Mouse (Mus musculus): ENCODE measurements around the gene Extl1. TPM values are rescaled to one million over a fixed set of nuclear protein-coding genes. Genes with fewer than 3 reads are reported as not detected.

The Extl1 gene
- polyA plus RNA-seq, 1 experiment, result 22.4 TPM

GRCm38 (mm10) chr4:134348545-134348944 is 35.1 kb downstream of the Extl1 start:
- Histone ChIP-seq H3ac (ENCODE audit: control insufficient read depth, insufficient read length) (no peak overlapping the region), H3K4me2 (ENCODE audit: low read depth) (no peak overlapping the region), H3K27me3 (ENCODE audit: control insufficient read depth, insufficient read depth, insufficient read length) (peaks cover 22% of the 10 kb centered on the region), H3K36me3 (ENCODE audit: control insufficient read depth, insufficient read depth) (no peaks in the 10 kb centered on the region), H3K4me3 (no peak overlapping the region), H3K79me2 (ENCODE audit: control insufficient read depth, insufficient read depth) (no peaks in the 10 kb centered on the region)
- TF ChIP-seq E2F4 (IDR thresholded peaks at IDR 0.05; ENCODE audit: insufficient read depth) (no peak), SRF (IDR thresholded peaks at IDR 0.05; ENCODE audit: control insufficient read depth, insufficient read length, low read depth) (no peak), MYOD1 (IDR thresholded peaks at IDR 0.05; ENCODE audit: control insufficient read depth in 1 of 3, insufficient read length in 2 of 3, low read depth in 2 of 3) (no peak), MAX (IDR thresholded peaks at IDR 0.05; ENCODE audit: low read depth) (no peak), TCF12 (IDR thresholded peaks at IDR 0.05; ENCODE audit: insufficient read depth, poor library complexity, severe bottlenecking) (no peak), MYOG (IDR thresholded peaks at IDR 0.05; ENCODE audit: control insufficient read depth in 1 of 3, insufficient read depth in 1 of 3, insufficient read length in 2 of 3, low read depth in 2 of 3) (no peak), REST (IDR thresholded peaks at IDR 0.05; ENCODE audit: insufficient read depth, insufficient read length) (no peak), CEBPB (IDR thresholded peaks at IDR 0.05; ENCODE audit: insufficient read depth, poor library complexity, severe bottlenecking) (no peak), USF1 (IDR thresholded peaks at IDR 0.05; ENCODE audit: low read depth) (no peak), TCF3 (IDR thresholded peaks at IDR 0.05; ENCODE audit: insufficient read length, low read depth) (no peak), POLR2AphosphoS2 (IDR thresholded peaks at IDR 0.05; ENCODE audit: insufficient read length, low read depth) (no peak), POLR2A (IDR thresholded peaks at IDR 0.05; ENCODE audit: insufficient read length, low read depth) (no peak)

- peaks cover 27% of the 10 kb centered on the region for H3K27me3 ChIP-seq (ENCODE audit: control insufficient read depth, insufficient read depth, insufficient read length)
- H3K4me2 ChIP-seq (ENCODE audit: low read depth), result no peak overlapping the region
- no peak for TF ChIP-seq TCF12 (IDR thresholded peaks at IDR 0.05; ENCODE audit: insufficient read depth, poor library complexity, severe bottlenecking)
- no peak for TF ChIP-seq POLR2AphosphoS2 (IDR thresholded peaks at IDR 0.05; ENCODE audit: insufficient read length, low read depth)
- no peak for TF ChIP-seq TCF3 (IDR thresholded peaks at IDR 0.05; ENCODE audit: insufficient read length, low read depth)
- no peak for TF ChIP-seq MYOG (IDR thresholded peaks at IDR 0.05; ENCODE audit: control insufficient read depth in 1 of 3, insufficient read depth in 1 of 3, insufficient read length in 2 of 3, low read depth in 2 of 3)
- H3K36me3 ChIP-seq (ENCODE audit: control insufficient read depth, insufficient read depth), result no peaks in the 10 kb centered on the region
- no peak overlapping the region for H3ac ChIP-seq (ENCODE audit: control insufficient read depth, insufficient read length)
- no peaks in the 10 kb centered on the region for H3K79me2 ChIP-seq (ENCODE audit: control insufficient read depth, insufficient read depth)
- no peak overlapping the region for H3K4me3 ChIP-seq
These were observed 35.6 kb downstream of the Extl1 start for GRCm38 (mm10) chr4:134348078-134348477.

- Histone ChIP-seq H3K27me3 (ENCODE audit: control insufficient read depth, insufficient read depth, insufficient read length) (peaks cover 42% of the 10 kb centered on the region), H3K4me3 (no peak overlapping the region), H3K4me2 (ENCODE audit: low read depth) (no peak overlapping the region), H3K36me3 (ENCODE audit: control insufficient read depth, insufficient read depth) (no peaks in the 10 kb centered on the region), H3ac (ENCODE audit: control insufficient read depth, insufficient read length) (no peak overlapping the region), H3K79me2 (ENCODE audit: control insufficient read depth, insufficient read depth) (no peaks in the 10 kb centered on the region)
- no peak for TF ChIP-seq SRF (IDR thresholded peaks at IDR 0.05; ENCODE audit: control insufficient read depth, insufficient read length, low read depth)
- TF ChIP-seq POLR2AphosphoS2 (IDR thresholded peaks at IDR 0.05; ENCODE audit: insufficient read length, low read depth), result no peak
- TF ChIP-seq POLR2A (IDR thresholded peaks at IDR 0.05; ENCODE audit: insufficient read length, low read depth), result no peak
- no peak for TF ChIP-seq MYOG (IDR thresholded peaks at IDR 0.05; ENCODE audit: control insufficient read depth in 1 of 3, insufficient read depth in 1 of 3, insufficient read length in 2 of 3, low read depth in 2 of 3)
- TF ChIP-seq CEBPB (IDR thresholded peaks at IDR 0.05; ENCODE audit: insufficient read depth, poor library complexity, severe bottlenecking), result no peak
- TF ChIP-seq TCF3 (IDR thresholded peaks at IDR 0.05; ENCODE audit: insufficient read length, low read depth), result no peak
- TF ChIP-seq USF1 (IDR thresholded peaks at IDR 0.05; ENCODE audit: low read depth), result no peak
- no peak for TF ChIP-seq TCF12 (IDR thresholded peaks at IDR 0.05; ENCODE audit: insufficient read depth, poor library complexity, severe bottlenecking)
- TF ChIP-seq E2F4 (IDR thresholded peaks at IDR 0.05; ENCODE audit: insufficient read depth), result no peak
- no peak for TF ChIP-seq REST (IDR thresholded peaks at IDR 0.05; ENCODE audit: insufficient read depth, insufficient read length)
- no peak for TF ChIP-seq MYOD1 (IDR thresholded peaks at IDR 0.05; ENCODE audit: control insufficient read depth in 1 of 3, insufficient read length in 2 of 3, low read depth in 2 of 3)
- TF ChIP-seq MAX (IDR thresholded peaks at IDR 0.05; ENCODE audit: low read depth), result no peak
These were observed 37.8 kb downstream of the Extl1 start for GRCm38 (mm10) chr4:134345802-134346201.

- no peak overlapping the region for H3ac ChIP-seq (ENCODE audit: control insufficient read depth, insufficient read length)
- peaks cover 42% of the 10 kb centered on the region for H3K27me3 ChIP-seq (ENCODE audit: control insufficient read depth, insufficient read depth, insufficient read length)
- no peak overlapping the region for H3K4me2 ChIP-seq (ENCODE audit: low read depth)
- H3K4me3 ChIP-seq, result no peak overlapping the region
- H3K79me2 ChIP-seq (ENCODE audit: control insufficient read depth, insufficient read depth), result no peaks in the 10 kb centered on the region
- TF ChIP-seq TCF12 (IDR thresholded peaks at IDR 0.05; ENCODE audit: insufficient read depth, poor library complexity, severe bottlenecking) (no peak), MYOG (IDR thresholded peaks at IDR 0.05; ENCODE audit: control insufficient read depth in 1 of 3, insufficient read depth in 1 of 3, insufficient read length in 2 of 3, low read depth in 2 of 3) (no peak), POLR2A (IDR thresholded peaks at IDR 0.05; ENCODE audit: insufficient read length, low read depth) (no peak), E2F4 (IDR thresholded peaks at IDR 0.05; ENCODE audit: insufficient read depth) (no peak), MYOD1 (IDR thresholded peaks at IDR 0.05; ENCODE audit: control insufficient read depth in 1 of 3, insufficient read length in 2 of 3, low read depth in 2 of 3) (no peak), CEBPB (IDR thresholded peaks at IDR 0.05; ENCODE audit: insufficient read depth, poor library complexity, severe bottlenecking) (no peak), REST (IDR thresholded peaks at IDR 0.05; ENCODE audit: insufficient read depth, insufficient read length) (no peak), TCF3 (IDR thresholded peaks at IDR 0.05; ENCODE audit: insufficient read length, low read depth) (no peak), POLR2AphosphoS2 (IDR thresholded peaks at IDR 0.05; ENCODE audit: insufficient read length, low read depth) (no peak), USF1 (IDR thresholded peaks at IDR 0.05; ENCODE audit: low read depth) (no peak), MAX (IDR thresholded peaks at IDR 0.05; ENCODE audit: low read depth) (no peak), SRF (IDR thresholded peaks at IDR 0.05; ENCODE audit: control insufficient read depth, insufficient read length, low read depth) (no peak)
- H3K36me3 ChIP-seq (ENCODE audit: control insufficient read depth, insufficient read depth), result no peaks in the 10 kb centered on the region
These were observed 39.0 kb downstream of the Extl1 start for GRCm38 (mm10) chr4:134344620-134345019.

Measured in myocyte (in vitro differentiated cells).